Comparison of ENCODE assay signal across 19 mouse cellular contexts in the genomic region with DNA sequence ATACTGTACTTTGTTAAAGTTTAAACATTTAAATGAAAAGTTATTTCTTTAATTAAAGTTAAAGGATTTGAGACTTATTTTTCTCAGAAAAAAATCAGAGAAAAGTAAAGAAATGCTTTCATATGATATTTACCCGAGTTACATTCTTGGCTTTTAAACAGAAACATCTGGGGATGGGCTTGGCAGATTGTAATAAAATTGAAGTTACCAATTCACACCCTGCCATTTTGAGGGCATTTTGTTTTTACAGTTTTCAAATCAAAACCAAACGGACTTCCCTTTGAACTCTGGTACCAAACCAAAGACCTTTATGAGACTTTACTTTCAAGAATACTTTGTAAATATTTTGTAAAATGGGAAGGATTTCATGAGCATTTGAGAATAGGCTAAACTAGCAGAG.
A peak's percentile ranks its signal among the peaks of the same experiment; 100 is the strongest.
DNase-seq lines count a peak whose midpoint lies in the region; ATAC-seq lines count a peak whose summit lies in the region.
"Had no signal": no experiment of that assay in that cellular context is flagged by ENCODE, and none has a peak within 500 bp of the region (broad histone marks: within the 10 kb centered on the region; RNA-seq: fewer than 3 reads in every experiment).

No protein-coding gene starts in this region.

- no peak overlapping the region for H3K4me2 ChIP-seq in embryonic facial prominence, embryonic 13.5 days
- H3K4me2 ChIP-seq in forebrain, embryonic 13.5 days: no peak overlapping the region
- H3K4me2 ChIP-seq: forebrain, embryonic 12.5 days; hindbrain, embryonic 14.5 days had no signal

- no peaks in the 10 kb centered on the region for H3K9me3 ChIP-seq in embryonic facial prominence, embryonic 13.5 days
- no peaks in the 10 kb centered on the region for H3K9me3 ChIP-seq in forebrain, embryonic 13.5 days (replicated peaks)
- H3K9me3 ChIP-seq: forebrain, embryonic 12.5 days; heart, embryonic 12.5 days; hindbrain, embryonic 10.5 days had no signal

- 25% methylated on average over 2 of the region's 2 CpGs for WGBS in embryonic facial prominence, embryonic 13.5 days
- 76% methylated on average over 2 of the region's 2 CpGs for WGBS in forebrain, embryonic 13.5 days

- no peak overlapping the region for H3K4me3 ChIP-seq in embryonic facial prominence, embryonic 13.5 days
- no peak overlapping the region for H3K4me3 ChIP-seq in forebrain, embryonic 13.5 days
- H3K4me3 ChIP-seq: forebrain, embryonic 12.5 days; gastrocnemius, adult 2 months; heart, embryonic 12.5 days; hindbrain, embryonic 10.5 days had no signal

- ATAC-seq in embryonic facial prominence, embryonic 13.5 days (ENCODE audit: insufficient number of reproducible peaks, insufficient read depth, low FRiP score, low TSS enrichment, low read depth): no peak
- no peak for ATAC-seq in activated CD4-positive, CD25-positive, alpha-beta regulatory T cell, adult 4 months
- ATAC-seq in forebrain, embryonic 13.5 days: no peak
- ATAC-seq: forebrain, postnatal 0 days; inflammation-experienced regulatory T-cells, adult 6 months; intestine, postnatal 0 days had no signal

- DNase-seq in embryo, embryonic 11 days: peak; percentile 26
- no peak for DNase-seq in embryo, embryonic 9.5 days (ENCODE audit: extremely low spot score)
- DNase-seq in hindlimb bud, embryonic 11.5 days (ENCODE audit: extremely low spot score, low read depth, low spot score): peak; percentile 41
- no peak for DNase-seq in ovary, postnatal 36 days (ENCODE audit: low spot score)
- DNase-seq: adrenal gland, postnatal 25 days; cerebellum, adult 8-10 months; cerebellum, postnatal 14 days; forebrain, postnatal 0 days; gastrocnemius, adult 2 months; gastrocnemius, postnatal 25 days had no signal

- H3K4me1 ChIP-seq in embryonic facial prominence, embryonic 13.5 days: peaks cover 22% of the 10 kb centered on the region
- H3K4me1 ChIP-seq in forebrain, embryonic 13.5 days: no peaks in the 10 kb centered on the region

- no peaks in the 10 kb centered on the region for H3K27me3 ChIP-seq in embryonic facial prominence, embryonic 13.5 days
- no peaks in the 10 kb centered on the region for H3K27me3 ChIP-seq in forebrain, embryonic 13.5 days
- H3K27me3 ChIP-seq: forebrain, embryonic 12.5 days; heart, embryonic 12.5 days had no signal

- no peak overlapping the region for H3K9ac ChIP-seq in embryonic facial prominence, embryonic 13.5 days
- H3K9ac ChIP-seq in forebrain, embryonic 13.5 days: no peak overlapping the region
- H3K9ac ChIP-seq: forebrain, embryonic 12.5 days; forebrain, postnatal 0 days; heart, embryonic 12.5 days; hindbrain, embryonic 14.5 days had no signal

- H3K36me3 ChIP-seq in embryonic facial prominence, embryonic 13.5 days: no peaks in the 10 kb centered on the region
- no peaks in the 10 kb centered on the region for H3K36me3 ChIP-seq in forebrain, embryonic 13.5 days (ENCODE audit: poor library complexity, severe bottlenecking)
- H3K36me3 ChIP-seq: forebrain, embryonic 12.5 days; heart, embryonic 12.5 days; hindbrain, embryonic 10.5 days had no signal

- H3K27ac ChIP-seq in embryonic facial prominence, embryonic 13.5 days: peak overlapping the region; percentile 81
- no peak overlapping the region for H3K27ac ChIP-seq in forebrain, embryonic 13.5 days
- H3K27ac ChIP-seq: forebrain, embryonic 12.5 days; gastrocnemius, adult 2 months; hindbrain, embryonic 10.5 days; hindbrain, embryonic 14.5 days had no signal

Comparison
In these comparisons a context has a peak if more than half of its experiments do, and no peak if none do; other contexts are left out.
1. DNase-seq: peak in embryo, embryonic 11 days (single experiment) and hindlimb bud, embryonic 11.5 days (single experiment); none in embryo, embryonic 9.5 days (single experiment) and ovary, postnatal 36 days (single experiment).